Mouse (Mus musculus) heart, adult 2 months (tissue): ENCODE measurements at regions not wholly inside any gene's neighbourhood (a gene's known extent, or its start where the extent isn't known, plus 50 kb on each side); places are given as distances from the start of the nearest gene placed in this dataset.

ENCODE experiments used
- DNase-seq, 2 experiments: peaks; one replicate each; pipeline ENCODE4 v3.0.0; 2021
- H3K27ac ChIP-seq: fragments of 200-600 bp; 2 replicates; pipeline ENCODE4 v1.8.1; 2022
- H3K27me3 ChIP-seq: fragments of 200-500 bp; 2 replicates; pipeline ENCODE4 v1.6.1; 2012; ENCODE audit warnings: mild to moderate bottlenecking, low read length, inconsistent platforms, mixed read lengths; ENCODE audit not compliant: control insufficient read depth, insufficient read depth
- H3K36me3 ChIP-seq: fragments of 200-500 bp; 2 replicates; pipeline ENCODE4 v1.6.1; 2012; ENCODE audit warnings: low read length, inconsistent platforms; ENCODE audit not compliant: control insufficient read depth, insufficient read depth
- H3K4me1 ChIP-seq: fragments of 200-500 bp; 2 replicates; pipeline ENCODE4 v1.6.1; 2011; ENCODE audit warnings: low read length; ENCODE audit not compliant: control insufficient read depth, insufficient read depth
- H3K4me3 ChIP-seq: fragments of 200-600 bp; 2 replicates; pipeline ENCODE4 v1.8.1; 2022
- H3K79me2 ChIP-seq: fragments of 200-500 bp; replicated peaks from 2 replicates; pipeline ENCODE4 v1.6.1; 2012; ENCODE audit warnings: mild to moderate bottlenecking, inconsistent platforms, low read length, moderate library complexity, mixed read lengths; ENCODE audit not compliant: control insufficient read depth, insufficient read depth
- H3K9ac ChIP-seq: fragments of 200-500 bp; 2 replicates; pipeline ENCODE4 v1.6.1; 2012; ENCODE audit warnings: low read depth, mild to moderate bottlenecking, control low read depth, inconsistent platforms, low read length, mixed read lengths
- CTCF ChIP-seq: fragments of 200-600 bp; IDR thresholded peaks from 2 replicates; pipeline ENCODE4 v1.8.1; 2022; ENCODE audit warnings: antibody characterized with exemption, mild to moderate bottlenecking, moderate library complexity
- EP300 ChIP-seq: fragments of 200-500 bp; IDR thresholded peaks from 2 replicates; pipeline ENCODE4 v1.6.1; 2011; ENCODE audit warnings: low read depth, low read length, control low read depth; ENCODE audit not compliant: insufficient read depth
- POLR2A ChIP-seq: fragments of 200-500 bp; IDR thresholded peaks from 2 replicates; pipeline ENCODE4 v1.6.1; 2011; ENCODE audit warnings: mild to moderate bottlenecking, low read depth, low read length, control low read depth; ENCODE audit not compliant: insufficient read depth
- WGBS: fragments of 180-500 bp; shearing (Covaris S2); methylation state at CpG from one replicate; pipeline ENCODE4 v1.1.7; 2018; 5-methylcytosine and 5-hydroxymethylcytosine counted together
- intact Hi-C: fragments of 180-260 bp; cut with DNase I; formaldehyde crosslinking; loops from one replicate; pipeline ENCODE4 v1.15.1; 2025

DNA sequence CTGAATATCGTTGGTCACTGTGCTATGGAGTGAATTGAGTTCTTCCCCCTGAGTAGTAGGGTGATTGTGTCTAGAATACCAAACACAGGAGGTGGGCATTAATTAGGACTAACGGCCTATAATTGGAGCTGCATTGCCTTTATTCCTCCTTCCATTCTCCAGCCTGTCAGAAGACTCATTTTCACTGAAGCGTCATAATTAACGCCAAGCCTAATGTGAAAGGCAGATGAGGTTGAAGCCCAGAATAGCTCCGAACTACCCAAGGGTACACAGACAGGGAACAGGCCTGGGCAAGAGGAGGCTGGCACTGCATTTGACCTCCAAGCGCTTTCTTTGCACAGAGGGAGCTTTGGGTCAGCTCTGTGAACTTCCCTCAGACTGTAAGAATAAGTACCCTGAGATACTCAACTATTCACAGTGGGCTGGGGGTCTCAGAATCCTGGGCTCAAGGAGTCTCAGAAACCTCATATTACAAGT is 386.5 kb downstream of the Brinp2 start:
- WGBS: 77% methylated on average over 6 of the region's 6 CpGs

DNA sequence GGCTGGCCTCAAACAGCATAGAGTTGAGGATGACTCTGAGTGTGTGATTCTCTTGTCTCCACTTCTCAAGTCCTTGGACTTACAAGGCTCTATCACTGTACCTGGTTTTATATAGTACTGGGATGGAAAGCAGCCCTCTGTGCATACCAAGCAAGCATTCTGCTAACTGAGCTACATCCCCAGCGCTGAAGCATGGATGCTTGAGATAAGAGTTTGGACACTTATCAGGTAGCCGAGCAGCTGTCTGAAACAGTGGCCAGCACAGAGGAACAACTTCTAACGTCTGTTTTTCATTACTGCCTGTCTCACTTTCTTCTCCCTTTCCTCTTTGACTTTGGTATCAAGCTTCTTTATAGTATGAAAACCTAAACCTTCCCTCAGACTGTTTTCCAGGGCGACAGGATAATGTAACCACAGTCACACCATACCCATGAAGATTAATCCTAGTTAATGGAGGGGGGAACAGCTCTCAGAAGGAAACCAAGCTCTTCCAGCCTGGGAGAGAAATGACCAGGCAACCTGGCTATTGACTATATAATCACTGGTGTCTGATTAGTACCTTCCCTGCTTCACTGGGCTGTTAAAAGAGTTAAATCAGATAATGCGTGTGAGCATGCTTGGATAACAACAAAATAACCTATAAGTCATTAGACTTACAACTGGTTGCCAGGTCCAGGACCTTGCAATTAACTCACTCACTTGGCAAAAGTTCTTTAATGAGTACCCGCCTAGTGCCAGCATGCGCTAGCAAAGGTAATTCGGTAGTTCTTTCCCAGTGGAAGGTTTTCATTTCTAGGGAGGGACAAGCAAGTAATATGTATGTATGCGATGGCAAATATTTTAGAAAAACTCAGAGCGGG is 382.5 kb downstream of the Brinp2 start:
- DNase-seq: no peak
- intact Hi-C loops: no loop called here
- no peak overlapping the region for H3K4me3 ChIP-seq
- no peak overlapping the region for H3K9ac ChIP-seq
- no peaks in the 10 kb centered on the region for H3K4me1 ChIP-seq
- H3K79me2 ChIP-seq: no peaks in the 10 kb centered on the region
- H3K27ac ChIP-seq: no peak overlapping the region
- 64% methylated on average over 10 of the region's 10 CpGs for WGBS
- no peaks in the 10 kb centered on the region for H3K27me3 ChIP-seq
- no peak for TF ChIP-seq CTCF
- TF ChIP-seq POLR2A: no peak
- TF ChIP-seq EP300: no peak
- H3K36me3 ChIP-seq: no peaks in the 10 kb centered on the region

More for the DNA sequence above, 386.5 kb downstream of the Brinp2 start:
- TF ChIP-seq POLR2A (no peak), CTCF (no peak), EP300 (no peak)
- Histone ChIP-seq H3K27ac (no peak overlapping the region), H3K4me1 (no peaks in the 10 kb centered on the region), H3K79me2 (no peaks in the 10 kb centered on the region), H3K27me3 (no peaks in the 10 kb centered on the region), H3K36me3 (no peaks in the 10 kb centered on the region), H3K4me3 (no peak overlapping the region), H3K9ac (no peak overlapping the region)
- DNase-seq: no peak
- intact Hi-C loops: no loop called here

DNA sequence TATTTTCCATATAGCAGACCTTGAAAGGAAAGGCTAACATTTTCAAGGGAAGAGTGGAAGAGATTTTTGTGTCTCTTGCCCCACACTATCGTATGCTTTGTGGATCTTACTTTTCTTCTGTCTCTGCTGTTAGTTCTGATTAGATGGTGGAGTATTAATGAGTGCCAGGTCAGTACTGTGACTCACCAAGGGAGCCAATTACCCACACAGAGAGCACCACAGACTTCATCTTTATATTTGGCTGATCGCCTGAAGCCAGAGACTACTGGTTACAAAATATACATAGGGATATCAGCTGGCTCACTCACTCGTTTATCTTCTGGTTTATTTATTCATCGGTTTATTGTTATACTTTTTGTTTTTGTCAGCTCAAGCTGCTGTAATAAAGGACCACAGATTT is 381.5 kb downstream of the Brinp2 start:
- no peak overlapping the region for H3K4me3 ChIP-seq
- H3K27me3 ChIP-seq: no peaks in the 10 kb centered on the region
- H3K4me1 ChIP-seq: no peaks in the 10 kb centered on the region
- H3K9ac ChIP-seq: no peak overlapping the region
- H3K36me3 ChIP-seq: no peaks in the 10 kb centered on the region
- TF ChIP-seq EP300 (no peak), POLR2A (no peak), CTCF (no peak)
- 65% methylated on average over 4 of the region's 4 CpGs for WGBS
- H3K79me2 ChIP-seq: no peaks in the 10 kb centered on the region
- intact Hi-C loops: no loop called here
- no peak for DNase-seq
- H3K27ac ChIP-seq: no peak overlapping the region

DNA sequence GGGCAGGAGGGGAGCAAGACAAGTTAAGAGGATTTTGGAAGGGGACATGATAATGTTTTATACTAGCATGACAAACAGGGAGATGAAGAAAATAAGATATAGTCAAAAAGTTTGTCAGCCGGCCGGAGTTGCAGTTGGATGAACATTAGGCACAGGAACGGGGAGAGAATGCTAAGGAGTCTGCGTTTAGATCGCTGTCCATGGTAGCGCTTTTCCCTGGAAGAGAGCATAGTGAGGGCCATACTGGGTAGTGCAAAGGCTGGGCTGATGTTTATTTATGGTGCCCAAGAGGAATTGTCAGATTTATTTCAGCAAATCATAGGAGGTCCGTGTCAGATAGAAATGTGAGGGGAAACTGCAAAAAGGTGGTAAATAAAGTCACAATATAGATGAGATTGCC is 337.0 kb downstream of the Brinp2 start:
- H3K27me3 ChIP-seq: no peaks in the 10 kb centered on the region
- H3K9ac ChIP-seq: no peak overlapping the region
- intact Hi-C loops: no loop called here
- no peaks in the 10 kb centered on the region for H3K36me3 ChIP-seq
- 16% methylated on average over 7 of the region's 7 CpGs for WGBS
- H3K4me1 ChIP-seq: no peaks in the 10 kb centered on the region
- H3K79me2 ChIP-seq: no peaks in the 10 kb centered on the region
- no peak overlapping the region for H3K27ac ChIP-seq
- TF ChIP-seq CTCF (no peak), EP300 (no peak), POLR2A (no peak)
- DNase-seq: no peak
- H3K4me3 ChIP-seq: no peak overlapping the region

DNA sequence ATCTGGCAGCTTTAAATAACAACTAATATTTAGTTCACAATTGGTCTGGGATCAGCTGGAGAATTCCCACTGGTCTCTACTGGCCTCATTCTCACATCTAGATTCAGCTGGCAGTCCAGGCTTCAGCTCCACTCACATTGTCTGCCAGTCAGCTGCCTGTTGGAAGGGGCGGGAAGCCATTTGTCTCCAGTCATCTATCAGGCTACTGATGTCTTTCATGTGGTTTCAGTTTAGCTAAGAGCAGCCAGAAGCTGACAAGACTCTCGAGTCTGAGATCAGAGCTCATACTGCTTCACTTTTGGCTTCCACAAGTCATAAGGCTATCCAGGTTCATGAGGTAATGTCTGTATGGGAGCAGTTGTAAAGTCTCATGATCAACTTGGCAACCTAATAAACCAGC is 316.4 kb downstream of the Brinp2 start:
- Histone ChIP-seq H3K27ac (no peak overlapping the region), H3K4me3 (no peak overlapping the region), H3K27me3 (no peaks in the 10 kb centered on the region), H3K79me2 (no peaks in the 10 kb centered on the region), H3K36me3 (no peaks in the 10 kb centered on the region), H3K4me1 (no peaks in the 10 kb centered on the region), H3K9ac (no peak overlapping the region)
- DNase-seq: peak in 1 of 2 experiments; percentile 25
- intact Hi-C loops: no loop called here
- 23% methylated on average over 2 of the region's 2 CpGs for WGBS
- no peak for TF ChIP-seq POLR2A
- TF ChIP-seq EP300: no peak
- TF ChIP-seq CTCF: no peak

DNA sequence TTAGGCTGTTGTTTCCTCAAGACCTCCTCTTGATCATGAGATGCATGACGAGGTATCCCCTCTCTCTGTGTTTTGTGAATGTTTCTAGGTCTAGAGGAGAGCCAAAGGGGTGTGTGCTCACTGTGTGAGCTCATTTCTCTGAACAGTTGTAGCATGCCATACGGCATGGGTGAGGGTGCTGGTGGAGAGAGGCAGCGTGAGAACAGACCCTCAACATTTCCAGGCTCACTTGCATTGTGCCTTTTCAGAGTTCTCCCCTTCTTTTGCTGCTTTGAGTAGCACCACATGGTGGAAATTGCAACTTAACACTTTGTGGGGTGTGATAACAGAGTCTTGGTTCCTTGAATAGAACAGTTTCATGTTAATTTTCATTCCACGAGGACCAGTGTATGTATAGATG is 315.8 kb downstream of the Brinp2 start:
- H3K36me3 ChIP-seq: no peaks in the 10 kb centered on the region
- H3K9ac ChIP-seq: no peak overlapping the region
- no peaks in the 10 kb centered on the region for H3K27me3 ChIP-seq
- no peaks in the 10 kb centered on the region for H3K79me2 ChIP-seq
- 45% methylated on average over 4 of the region's 4 CpGs for WGBS
- intact Hi-C loops: no loop called here
- no peaks in the 10 kb centered on the region for H3K4me1 ChIP-seq
- no peak overlapping the region for H3K27ac ChIP-seq
- TF ChIP-seq EP300: no peak
- no peak for TF ChIP-seq CTCF
- no peak for TF ChIP-seq POLR2A
- DNase-seq: no peak
- H3K4me3 ChIP-seq: no peak overlapping the region
